Mouse (Mus musculus) kidney, adult 2 months (tissue): ENCODE measurements around the gene Zfp704.

Source experiments
- CTCF ChIP-seq: fragments of 200-500 bp; conservative IDR thresholded peaks from 2 replicates; pipeline ENCODE4 v1.5.1; 2011; ENCODE audit warnings: low read depth, mild to moderate bottlenecking, control low read depth, low read length, moderate library complexity, mixed read lengths; ENCODE audit not compliant: insufficient read depth, insufficient read length
- POLR2A ChIP-seq: fragments of 200-500 bp; IDR thresholded peaks from one replicate; pipeline ENCODE4 v1.6.1; 2011; ENCODE audit warnings: low read depth, low read length, control low read depth

DNA sequence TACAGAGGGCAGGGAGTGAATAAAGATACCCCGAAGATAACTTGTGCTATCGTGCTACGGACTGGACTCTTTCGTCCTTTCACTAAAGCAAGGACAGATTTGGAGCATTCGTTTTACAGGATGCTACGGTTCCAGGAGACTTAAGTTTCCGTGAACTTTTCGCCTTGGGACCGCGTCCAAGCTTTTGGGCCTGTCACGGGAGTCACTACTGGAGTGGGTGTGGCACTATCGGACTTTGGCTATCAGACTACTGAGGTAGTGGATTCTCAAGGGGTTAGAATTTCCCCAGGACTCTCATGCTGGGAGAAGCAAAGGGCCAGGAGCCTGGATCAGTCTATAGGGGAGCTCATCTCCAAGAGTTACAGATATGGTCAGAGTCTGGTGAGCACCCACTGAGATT, 10.7 kb upstream of the Zfp704 start:
- no peak for TF ChIP-seq CTCF
- TF ChIP-seq POLR2A: no peak
